Comparison of ENCODE assay signal across 8 mouse cellular contexts in genomic region chr5:148812016-148812415, GRCm38 (mm10).
DNase-seq lines count a peak whose midpoint lies in the region; ATAC-seq and TF ChIP-seq lines count a peak whose summit lies in the region.

No protein-coding gene starts in this region.

- dilution Hi-C loops in CH12.LX (cut with MboI; ENCODE audit: extremely low pct_ligation_motif_present, extremely low pct_unique_long_range_greater_than_20kb, low sequenced_read_pairs): no loop called here

- 15% methylated on average over 13 of the region's 13 CpGs for WGBS in forebrain, postnatal 0 days
- 15% methylated on average over 13 of the region's 13 CpGs for WGBS in kidney, adult 2 months
- 16% methylated on average over 13 of the region's 13 CpGs for WGBS in limb, embryonic 14.5 days
- 21% methylated on average over 13 of the region's 13 CpGs for WGBS in neural tube, embryonic 12.5 days

- H3K36me3 ChIP-seq in CH12.LX (replicated peaks in 1 of 2; ENCODE audit: control insufficient read depth in 1 of 2, insufficient read depth in 1 of 2, low read length in 1 of 2): no peaks in the 10 kb centered on the region
- no peaks in the 10 kb centered on the region for H3K36me3 ChIP-seq in forebrain, postnatal 0 days (ENCODE audit: insufficient read depth)
- H3K36me3 ChIP-seq in kidney, adult 2 months (ENCODE audit: control insufficient read depth, insufficient read depth, low read length): no peaks in the 10 kb centered on the region
- H3K36me3 ChIP-seq in limb, embryonic 14.5 days (ENCODE audit: control insufficient read depth, insufficient read depth, low read length): no peaks in the 10 kb centered on the region
- H3K36me3 ChIP-seq in neural tube, embryonic 12.5 days: no peaks in the 10 kb centered on the region

- peak; percentile 88 for TF ChIP-seq RAD21 in CH12.LX (IDR thresholded peaks at IDR 0.05; ENCODE audit: low read depth, low read length)

- peak; percentile 45; the same call in 1 of the 2 replicates for ATAC-seq in forebrain, postnatal 0 days
- ATAC-seq in limb, embryonic 14.5 days (ENCODE audit: low FRiP score, low read depth): no peak
- no peak for ATAC-seq in neural tube, embryonic 12.5 days (ENCODE audit: low FRiP score, low read depth)

- no peaks in the 10 kb centered on the region for H3K79me2 ChIP-seq in CH12.LX (replicated peaks; ENCODE audit: control insufficient read depth, extremely low read depth, insufficient read depth, poor library complexity, severe bottlenecking)

- peaks cover 7% of the 10 kb centered on the region for H3K9me3 ChIP-seq in CH12.LX (replicated peaks; ENCODE audit: low read length)
- no peaks in the 10 kb centered on the region for H3K9me3 ChIP-seq in forebrain, postnatal 0 days (ENCODE audit: low read length)
- peaks cover 5% of the 10 kb centered on the region; the same call in 1 of the 2 replicates for H3K9me3 ChIP-seq in limb, embryonic 14.5 days (ENCODE audit: control insufficient read depth, low read length)
- 0 out of 2 replicates have a peak, but pooled peaks cover 6% of the 10 kb centered on the region for H3K9me3 ChIP-seq in neural tube, embryonic 12.5 days

- in situ Hi-C loops in CH12.LX (cut with MboI; ENCODE audit: low pct_ligation_motif_present, low pct_unique_long_range_greater_than_20kb, low sequenced_read_pairs): loop anchor here (10.0 to 25.0 kb wide), 2 partner anchors 143 to 525 kb away; no protein-coding TSS in a partner anchor

- H3K27me3 ChIP-seq in CH12.LX (replicated peaks): peaks cover 12% of the 10 kb centered on the region
- H3K27me3 ChIP-seq in forebrain, postnatal 0 days (ENCODE audit: insufficient read depth, low read length): no peaks in the 10 kb centered on the region
- no peaks in the 10 kb centered on the region for H3K27me3 ChIP-seq in kidney, adult 2 months (replicated peaks; ENCODE audit: control insufficient read depth, insufficient read depth, low read length)
- no peaks in the 10 kb centered on the region; the same call in 1 of the 2 replicates for H3K27me3 ChIP-seq in limb, embryonic 14.5 days (ENCODE audit: control insufficient read depth, insufficient read depth, low read length)
- peaks cover 13% of the 10 kb centered on the region; the same call in 1 of the 2 replicates for H3K27me3 ChIP-seq in neural tube, embryonic 12.5 days (replicated peaks)

- H3K4me1 ChIP-seq in CH12.LX (ENCODE audit: control insufficient read depth in 1 of 2, insufficient read depth in 2 of 2): peaks cover 0 to 9% of the 10 kb centered on the region in 2 experiments; a peak in 1 of 4 replicates
- H3K4me1 ChIP-seq in forebrain, postnatal 0 days (ENCODE audit: insufficient read depth): no peaks in the 10 kb centered on the region
- H3K4me1 ChIP-seq in kidney, adult 2 months (ENCODE audit: control insufficient read depth, insufficient read depth, low read length): no peaks in the 10 kb centered on the region
- peaks cover 4% of the 10 kb centered on the region; the same call in 1 of the 2 replicates for H3K4me1 ChIP-seq in limb, embryonic 14.5 days (ENCODE audit: control insufficient read depth, insufficient read depth, low read length)
- no peaks in the 10 kb centered on the region for H3K4me1 ChIP-seq in neural tube, embryonic 12.5 days

- H3K4me2 ChIP-seq in CH12.LX (ENCODE audit: insufficient read depth, low read depth, poor library complexity, severe bottlenecking): no peak overlapping the region
- H3K4me2 ChIP-seq in forebrain, postnatal 0 days (ENCODE audit: low read depth): no peak overlapping the region
- no peak overlapping the region for H3K4me2 ChIP-seq in limb, embryonic 14.5 days (replicated peaks; ENCODE audit: low read depth, low read length, severe bottlenecking)
- H3K4me2 ChIP-seq in neural tube, embryonic 12.5 days (replicated peaks): no peak overlapping the region

- peak; percentile 86 to 89 for TF ChIP-seq CTCF in CH12.LX (conservative IDR thresholded peaks at IDR 0.05 in 1 of 2, IDR thresholded peaks at IDR 0.05 in 1 of 2; ENCODE audit: low read depth in 2 of 2, low read length in 2 of 2)
- TF ChIP-seq CTCF in forebrain, postnatal 0 days (IDR thresholded peaks at IDR 0.05; ENCODE audit: low read depth): peak; percentile 89
- peak; percentile 68 for TF ChIP-seq CTCF in kidney, adult 2 months (conservative IDR thresholded peaks at IDR 0.05; ENCODE audit: insufficient read depth, insufficient read length, low read depth, low read length)

- no peak overlapping the region for H3K4me3 ChIP-seq in CH12.LX (replicated peaks in 1 of 3; ENCODE audit: low read depth in 2 of 3, low read length in 2 of 3, poor library complexity in 1 of 3)
- no peak overlapping the region for H3K4me3 ChIP-seq in forebrain, postnatal 0 days (ENCODE audit: low read depth, low read length)
- H3K4me3 ChIP-seq in kidney, adult 2 months (ENCODE audit: insufficient read depth, low read depth, low read length): no peak overlapping the region
- H3K4me3 ChIP-seq in limb, embryonic 14.5 days (replicated peaks; ENCODE audit: low read length): no peak overlapping the region
- H3K4me3 ChIP-seq in neural tube, embryonic 12.5 days: no peak overlapping the region

- no peak overlapping the region for H3K9ac ChIP-seq in CH12.LX (ENCODE audit: insufficient read depth, low read depth)
- H3K9ac ChIP-seq in forebrain, postnatal 0 days: no peak overlapping the region
- no peak overlapping the region for H3K9ac ChIP-seq in limb, embryonic 14.5 days (ENCODE audit: low read depth, low read length, severe bottlenecking)
- 0 out of 2 replicates have a peak overlapping the region, but pooled peaks have one; percentile 17 for H3K9ac ChIP-seq in neural tube, embryonic 12.5 days

- DNase-seq in 3134 (ENCODE audit: extremely low read depth, insufficient read length, low spot score) (peak; percentile 37), CH12.LX (ENCODE audit: extremely low read depth) (peak; percentile 85)
- peak; percentile 87 for DNase-seq in c-Kit-positive CD71-negative TER-119-negative erythroid progenitor cells, embryonic 14.5 days (ENCODE audit: low read depth)
- peak; percentile 86 for DNase-seq in forebrain, postnatal 0 days
- peak; percentile 70 for DNase-seq in kidney, adult 2 months
- peak; percentile 61 for DNase-seq in limb, embryonic 14.5 days (ENCODE audit: low spot score)
- peak; percentile 43 to 83 for DNase-seq in thymus, postnatal 10 days (ENCODE audit: low spot score in 2 of 2)

- no peak overlapping the region for H3K27ac ChIP-seq in CH12.LX (ENCODE audit: insufficient read depth, low read depth)
- H3K27ac ChIP-seq in forebrain, postnatal 0 days (ENCODE audit: low read depth, low read length): no peak overlapping the region
- no peak overlapping the region for H3K27ac ChIP-seq in kidney, adult 2 months (ENCODE audit: insufficient read depth, low read depth, low read length)
- H3K27ac ChIP-seq in limb, embryonic 14.5 days (replicated peaks; ENCODE audit: low read depth, low read length): no peak overlapping the region
- no peak overlapping the region for H3K27ac ChIP-seq in neural tube, embryonic 12.5 days

- no peak for TF ChIP-seq EP300 in CH12.LX (IDR thresholded peaks at IDR 0.05; ENCODE audit: low read length)

- no peak for TF ChIP-seq POLR2A in CH12.LX (IDR thresholded peaks at IDR 0.05; ENCODE audit: low read depth, low read length)
- TF ChIP-seq POLR2A in kidney, adult 2 months (IDR thresholded peaks at IDR 0.05; ENCODE audit: low read depth, low read length): no peak
- TF ChIP-seq POLR2A in limb, embryonic 14.5 days (IDR thresholded peaks at IDR 0.05; ENCODE audit: borderline replicate concordance, extremely low read depth, insufficient read depth, insufficient read length): no peak

TF ChIP-seq in CH12.LX, 34 proteins besides CTCF, POLR2A, EP300 and RAD21:
- TF ChIP-seq ZC3H11A (IDR thresholded peaks at IDR 0.05; ENCODE audit: low read depth, low read length): peak; percentile 49
- TF ChIP-seq MXI1 (IDR thresholded peaks at IDR 0.05; ENCODE audit: low read depth, low read length): no peak
- peak; percentile 81 for TF ChIP-seq SMC3 (IDR thresholded peaks at IDR 0.05; ENCODE audit: low read depth, low read length)
- TF ChIP-seq MAZ (IDR thresholded peaks at IDR 0.05; ENCODE audit: low read depth, low read length): no peak
- TF ChIP-seq PAX5 (IDR thresholded peaks at IDR 0.05; ENCODE audit: low read length): no peak
- TF ChIP-seq TBP (conservative IDR thresholded peaks at IDR 0.05; ENCODE audit: low read depth, low read length): no peak
- TF ChIP-seq MAFK (IDR thresholded peaks at IDR 0.05; ENCODE audit: insufficient replicate concordance, low read length): no peak

Comparison
In these comparisons a context has a peak if more than half of its experiments do, and no peak if none do; other contexts are left out.
1. DNase-seq: peak in every context shown above with its lines; median percentile 87 in c-Kit-positive CD71-negative TER-119-negative erythroid progenitor cells, embryonic 14.5 days; 86 in forebrain, postnatal 0 days; 85 in CH12.LX; 70 in kidney, adult 2 months; 63 in thymus, postnatal 10 days; 61 in limb, embryonic 14.5 days; 37 in 3134.